Mouse (Mus musculus) adrenal gland, adult 18-20 months (tissue): ENCODE measurements at regions not wholly inside any gene's neighbourhood (a gene's known extent, or its start where the extent isn't known, plus 50 kb on each side); places are given as distances from the start of the nearest gene placed in this dataset.

Source experiments
- DNase-seq, 2 experiments: peaks; one replicate each; pipeline ENCODE4 v3.0.0; 2021 to 2022; ENCODE audit warnings: low spot score in 2 of 2

DNA sequence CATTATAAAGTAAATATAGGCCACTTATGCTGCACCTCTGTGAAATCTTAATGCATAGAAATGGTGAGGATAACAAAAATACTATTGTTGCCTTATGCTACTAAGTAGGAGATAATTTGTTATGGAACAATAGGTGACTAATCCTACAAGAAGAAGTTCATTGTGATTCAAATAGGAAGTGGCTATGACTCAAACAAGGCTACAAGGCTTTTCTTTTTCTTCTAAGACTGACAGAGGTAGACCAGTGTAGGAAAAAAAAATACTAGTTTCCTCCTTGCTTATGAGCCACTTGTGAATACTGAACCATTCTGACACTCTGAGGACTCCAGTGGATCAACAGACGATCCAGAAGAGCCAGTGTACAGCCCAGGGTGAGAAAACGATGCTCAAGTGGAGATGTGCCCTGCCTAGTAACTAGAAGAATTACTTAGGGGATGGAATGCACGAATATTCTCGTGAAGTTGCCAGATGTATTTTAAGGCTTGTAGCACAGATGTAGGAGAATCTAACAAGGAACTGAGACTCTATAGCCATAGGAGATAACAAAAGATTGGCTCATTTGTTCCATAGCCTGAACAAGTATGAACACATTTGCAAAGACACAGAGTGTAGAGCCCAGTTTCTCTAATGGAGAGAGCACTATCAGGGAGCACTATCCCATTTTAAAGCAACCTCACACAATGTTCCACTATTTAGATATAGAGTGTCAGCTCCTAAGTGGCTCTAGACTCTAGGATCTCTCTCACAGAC is 60.3 kb downstream of the Fzd1 start:
- DNase-seq = no peak

DNA sequence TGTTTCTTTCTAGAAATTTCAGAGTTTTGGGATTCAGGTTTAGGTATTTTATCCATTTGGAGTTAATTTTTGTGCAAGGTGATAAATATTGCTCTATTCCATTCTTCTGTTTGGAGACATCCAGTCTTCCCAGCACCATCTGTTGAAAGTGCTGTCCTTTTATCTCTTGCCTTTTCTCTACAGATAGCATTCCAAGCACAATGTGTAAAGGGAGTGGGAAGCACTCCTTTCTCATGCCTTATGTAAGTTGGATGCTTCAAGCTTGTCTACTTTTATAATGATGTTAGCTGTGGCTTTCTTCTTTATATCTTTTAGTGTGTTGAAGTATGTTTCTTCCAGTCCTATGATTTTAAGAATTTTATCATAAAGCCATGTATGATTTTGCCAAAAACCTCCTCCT is 61.1 kb downstream of the Fzd1 start:
- DNase-seq = no peak

DNA sequence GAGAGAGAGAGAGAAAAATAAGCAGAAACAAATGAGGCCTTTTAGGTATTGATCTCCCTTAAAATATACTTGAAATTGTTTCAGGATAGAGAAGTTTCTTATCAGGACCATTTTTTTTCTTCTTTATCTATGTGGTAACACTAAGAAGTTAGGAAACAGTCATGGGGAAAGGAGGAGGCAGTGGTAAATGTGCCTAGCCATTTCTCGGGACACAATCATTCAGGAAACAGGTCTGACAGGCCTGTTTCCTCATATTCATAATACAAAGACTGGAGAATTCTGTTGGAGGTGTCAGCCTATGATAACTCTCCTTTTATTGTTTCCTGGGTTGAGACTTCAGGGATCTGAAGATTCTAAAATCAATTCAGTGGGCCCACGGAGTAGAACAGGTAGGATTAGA is 68.7 kb downstream of the Fzd1 start:
- no peak for DNase-seq

DNA sequence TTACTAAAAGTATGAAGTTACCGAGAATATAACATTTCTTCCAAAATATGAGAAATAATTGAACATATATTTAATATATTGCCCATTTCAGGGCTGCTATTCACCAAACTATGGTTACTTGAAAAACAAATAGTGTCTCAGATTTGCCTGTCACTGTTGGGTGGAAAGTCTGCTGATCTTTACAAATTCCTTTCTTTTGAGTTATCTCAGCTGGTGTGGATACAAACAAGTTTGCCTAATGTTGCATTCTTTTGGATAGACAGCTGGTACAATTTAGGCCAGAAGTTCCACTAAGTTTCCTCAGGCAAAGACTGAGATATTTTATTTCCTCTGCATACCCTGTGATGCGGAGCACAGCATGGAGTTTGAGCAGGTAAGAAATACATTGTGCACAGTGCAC is 82.5 kb downstream of the Fzd1 start:
- DNase-seq = no peak

DNA sequence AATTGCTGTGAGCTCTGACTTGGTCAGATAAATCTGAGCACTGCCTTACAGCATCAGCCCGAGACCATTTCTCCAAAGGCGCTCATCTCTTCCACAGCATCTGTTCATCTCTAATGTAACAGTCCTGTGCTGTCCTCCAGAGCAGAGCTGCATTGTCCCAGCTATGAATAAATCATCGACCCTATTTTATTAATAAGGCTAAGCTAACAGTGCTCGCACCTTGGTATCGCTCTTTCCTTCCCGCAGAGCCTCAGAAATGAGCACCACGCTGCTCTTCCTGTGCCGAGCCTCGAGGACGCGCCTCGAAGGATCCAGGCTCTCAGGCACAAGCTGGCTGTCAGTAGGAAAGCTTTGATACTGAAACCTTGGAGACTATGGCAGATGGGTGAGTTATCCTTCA is 91.5 kb downstream of the Fzd1 start:
- DNase-seq = no peak

DNA sequence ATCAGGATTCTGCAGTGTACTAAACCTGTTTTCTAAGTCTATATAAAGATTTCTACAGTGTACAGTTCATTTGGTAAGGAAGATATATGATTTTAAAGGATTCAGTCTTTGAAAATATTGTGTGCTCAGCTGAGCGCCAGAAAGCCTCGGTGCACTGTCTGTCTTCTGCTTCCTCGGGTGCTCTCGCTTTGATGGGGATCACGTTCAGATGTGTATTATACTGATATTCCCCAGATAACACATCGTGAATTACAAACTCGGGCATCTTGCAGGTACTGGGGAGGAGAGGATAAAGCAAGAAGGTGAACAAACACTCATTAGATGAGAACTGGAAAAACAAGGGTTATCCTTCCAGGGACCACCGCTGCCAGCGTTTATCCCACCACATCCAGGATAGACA is 91.9 kb downstream of the Fzd1 start:
- no peak for DNase-seq

DNA sequence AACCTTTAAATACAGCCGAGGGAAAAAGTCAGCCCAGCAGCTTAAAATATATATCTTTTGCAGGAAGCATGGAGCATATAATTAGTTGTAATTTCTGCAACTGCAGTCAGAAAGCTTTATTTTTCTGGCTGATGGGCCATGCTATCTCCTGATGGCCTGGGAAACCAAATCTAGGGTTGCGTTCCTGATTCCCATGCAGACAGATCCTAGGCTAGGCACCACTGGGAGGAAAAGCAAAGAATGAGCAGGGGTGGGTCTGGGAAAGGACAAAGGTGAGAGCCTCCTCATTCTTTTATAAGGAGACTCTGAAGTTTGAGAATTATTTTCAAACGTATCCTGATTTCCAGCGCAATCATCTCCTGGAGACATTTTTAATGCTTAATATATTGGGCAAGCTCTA is 92.9 kb downstream of the Fzd1 start:
- DNase-seq = no peak

DNA sequence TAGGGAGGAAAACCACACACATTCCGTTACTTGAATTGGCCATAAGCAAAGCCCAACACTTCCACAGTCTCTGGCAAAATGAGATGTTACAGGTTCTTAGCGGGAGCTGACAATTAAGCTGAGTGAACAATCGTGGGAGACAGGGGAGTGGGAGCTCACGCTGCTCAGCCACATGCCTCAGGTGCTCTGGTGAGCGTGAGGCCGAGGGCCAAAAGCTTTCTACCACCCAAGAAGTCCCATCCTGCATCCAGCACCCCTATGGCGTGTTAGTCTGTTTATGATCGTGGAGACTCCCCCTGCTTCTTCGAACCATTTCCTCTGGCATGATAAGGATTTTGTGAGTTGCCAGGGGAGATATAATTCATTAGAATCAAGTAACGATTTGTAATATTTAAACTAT is 93.3 kb downstream of the Fzd1 start:
- no peak for DNase-seq

DNA sequence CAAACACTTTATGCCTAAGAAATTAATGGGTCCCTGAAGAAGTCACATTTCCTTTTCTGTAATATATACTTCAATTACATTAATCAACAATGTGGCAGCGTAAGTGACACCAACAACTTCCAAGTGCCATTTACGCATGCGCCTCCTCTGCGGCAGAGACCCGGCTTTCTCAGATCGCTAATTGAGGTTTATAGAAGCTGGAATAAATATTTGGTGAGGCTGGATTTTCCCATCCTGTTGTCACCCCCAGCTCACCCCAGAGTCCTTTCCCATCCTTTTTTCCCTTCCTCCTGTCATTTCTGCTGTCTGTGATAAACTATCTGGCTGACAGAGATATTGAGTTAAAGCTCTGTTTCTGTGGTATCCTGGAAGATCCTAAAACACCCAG is 95.6 kb downstream of the Fzd1 start:
- DNase-seq = no peak

DNA sequence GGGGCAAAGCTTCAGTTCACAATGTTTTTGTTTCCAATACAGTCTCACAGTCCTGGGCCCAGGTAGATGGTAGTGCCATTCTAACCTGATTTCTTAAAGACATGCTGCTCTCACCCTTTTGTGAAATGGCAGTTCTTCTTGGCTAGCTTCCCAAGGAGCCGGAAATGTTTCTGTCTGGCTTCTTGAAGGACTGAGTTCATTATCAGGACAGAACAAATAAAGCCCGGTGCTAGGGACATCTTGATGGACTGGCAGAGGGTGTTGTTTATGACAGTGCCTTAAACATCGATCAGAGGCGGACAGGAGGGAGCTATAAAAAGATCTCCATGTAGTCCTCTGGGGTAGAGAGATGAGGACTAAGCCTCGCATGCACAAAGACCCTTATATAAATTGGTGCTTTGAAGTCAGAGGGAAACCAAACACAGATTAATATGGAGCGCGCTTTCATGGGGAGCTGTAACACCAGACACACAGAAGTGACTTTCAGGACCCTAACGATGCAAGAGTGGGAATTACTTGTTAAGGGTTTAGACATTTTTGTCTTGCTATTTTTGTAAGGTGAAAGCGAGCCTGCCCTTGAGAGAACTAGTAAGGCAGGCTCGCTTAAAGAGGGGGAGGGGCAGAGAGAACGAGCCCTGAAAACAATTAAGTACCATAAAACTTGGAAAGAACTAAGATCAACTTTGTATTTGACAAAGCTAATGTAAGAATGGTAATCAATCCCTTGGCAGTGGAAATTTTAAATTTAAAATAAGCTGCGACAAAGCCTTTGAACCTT is 96.2 kb downstream of the Fzd1 start:
- no peak for DNase-seq

DNA sequence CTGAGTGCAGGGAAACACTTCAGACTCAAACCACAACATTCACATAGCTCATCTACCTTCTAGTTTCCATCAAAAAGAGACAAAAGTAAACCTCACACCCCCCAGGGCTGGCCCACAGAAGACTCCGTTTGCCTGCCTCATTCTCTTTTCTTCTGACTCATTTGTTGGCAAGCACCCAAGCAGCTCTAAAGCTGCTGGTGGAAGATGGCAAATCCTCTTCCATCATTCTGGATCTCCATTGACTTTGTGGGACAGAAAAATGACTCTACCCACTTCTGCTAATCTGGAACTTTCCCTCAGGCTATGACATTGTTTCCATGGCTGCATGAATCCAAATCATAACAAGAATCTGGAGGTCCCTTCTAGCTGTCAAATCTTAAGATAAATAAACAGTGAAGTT is 99.9 kb downstream of the Fzd1 start:
- DNase-seq = no peak

DNA sequence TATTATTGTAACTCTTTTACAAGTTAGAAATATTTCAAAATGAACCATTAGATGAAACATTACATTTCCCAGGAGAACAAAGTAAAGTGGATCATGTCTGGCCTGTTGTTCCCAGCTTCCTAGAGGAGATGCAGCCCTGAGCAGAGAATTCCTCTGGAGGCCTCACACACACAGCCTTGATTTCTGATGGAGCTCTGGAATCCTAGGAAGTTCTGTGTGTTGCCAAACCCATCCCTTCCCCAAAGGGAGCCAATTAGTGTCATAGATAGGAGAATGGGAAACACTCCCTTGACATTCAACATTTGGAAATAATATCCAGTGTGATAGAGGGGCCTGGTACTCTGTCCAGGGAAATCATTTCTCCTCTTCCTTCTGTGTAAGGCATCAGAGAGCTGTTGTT is 103.6 kb downstream of the Fzd1 start:
- no peak for DNase-seq

DNA sequence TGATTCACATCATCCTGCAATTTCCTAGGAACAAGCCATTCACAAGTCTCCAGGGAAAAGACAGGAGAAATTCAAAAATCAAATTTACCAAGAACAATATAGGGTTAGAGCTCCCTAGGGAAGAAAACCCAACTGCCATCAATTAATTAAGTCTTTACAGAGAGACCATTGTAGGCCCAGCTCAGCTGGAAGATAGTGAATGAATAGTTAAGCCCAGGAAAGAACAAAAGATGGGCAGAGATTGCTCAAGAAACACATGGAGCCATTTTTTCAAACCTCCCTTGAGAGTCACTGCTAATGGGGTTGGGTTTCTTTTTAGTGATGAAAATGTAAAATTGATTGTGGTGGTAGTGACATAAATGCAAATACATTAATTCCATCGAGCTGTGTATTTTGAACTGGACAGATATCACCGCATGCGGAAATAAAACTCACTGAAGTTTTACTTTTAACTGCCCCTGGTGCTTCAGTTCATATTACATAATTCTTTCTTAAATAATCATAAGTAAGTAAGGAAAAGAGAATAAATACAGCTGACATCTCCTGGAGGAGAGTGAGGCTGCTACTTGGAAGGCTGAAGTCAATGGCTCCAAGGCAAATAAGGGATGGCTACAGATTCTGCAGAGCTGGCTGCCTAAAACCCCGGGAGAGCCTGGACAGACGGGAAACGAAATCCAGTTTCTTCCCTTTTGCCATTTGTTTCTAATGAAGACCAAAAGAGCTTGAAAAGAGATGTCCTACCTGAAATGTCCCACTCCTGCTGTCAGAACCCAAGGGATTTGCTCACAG is 106.5 kb downstream of the Fzd1 start:
- DNase-seq = no peak

DNA sequence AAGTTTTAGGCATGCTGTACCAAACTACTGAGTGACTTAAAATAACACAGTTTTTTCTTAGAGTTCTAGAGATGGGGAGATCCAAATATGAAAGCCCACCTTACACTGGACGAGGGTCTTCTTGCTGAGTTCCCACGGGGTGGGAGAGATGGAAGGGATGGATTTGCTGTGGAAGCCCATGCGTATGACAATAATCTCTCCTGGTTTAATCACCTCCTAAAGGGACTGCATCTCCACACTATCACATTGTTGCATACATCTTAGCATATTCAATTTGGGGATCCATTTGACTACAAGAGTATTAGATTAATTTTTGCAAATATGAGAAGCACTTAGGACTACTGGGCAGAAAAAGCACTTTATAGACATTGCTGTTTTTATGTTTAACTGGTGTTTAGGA is 107.1 kb downstream of the Fzd1 start:
- no peak for DNase-seq

DNA sequence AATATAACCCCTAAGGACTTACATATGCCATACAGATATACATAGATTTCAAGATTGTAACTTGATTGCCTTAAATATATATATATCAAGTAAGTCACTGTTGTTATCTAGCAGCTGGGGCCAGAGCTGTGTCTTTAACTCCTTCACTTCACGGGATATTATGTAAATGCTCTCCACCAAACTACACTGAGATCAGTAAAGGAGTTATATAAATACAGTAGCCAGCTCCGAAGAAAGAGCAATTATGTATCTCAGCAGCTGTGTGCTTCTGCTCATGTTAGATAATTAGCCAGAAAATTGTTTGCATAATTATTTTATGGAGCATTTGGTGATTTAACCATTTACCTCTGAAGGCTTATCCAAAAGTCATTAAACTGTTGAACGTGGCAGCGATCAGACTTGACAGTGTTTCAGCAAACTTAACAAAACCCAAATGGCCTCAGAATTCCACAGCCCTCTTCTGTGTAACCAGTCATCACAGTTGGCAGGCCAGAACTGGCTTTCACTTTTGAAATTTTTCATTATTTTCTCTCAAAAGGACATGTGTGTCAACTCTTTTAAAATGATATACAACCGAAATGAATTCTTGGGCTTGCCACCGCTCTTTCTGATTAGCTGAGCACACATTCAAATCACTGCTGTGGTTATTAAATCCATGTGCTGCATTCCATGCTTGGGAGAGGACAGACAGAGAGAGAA is 107.8 kb downstream of the Fzd1 start:
- DNase-seq = no peak

DNA sequence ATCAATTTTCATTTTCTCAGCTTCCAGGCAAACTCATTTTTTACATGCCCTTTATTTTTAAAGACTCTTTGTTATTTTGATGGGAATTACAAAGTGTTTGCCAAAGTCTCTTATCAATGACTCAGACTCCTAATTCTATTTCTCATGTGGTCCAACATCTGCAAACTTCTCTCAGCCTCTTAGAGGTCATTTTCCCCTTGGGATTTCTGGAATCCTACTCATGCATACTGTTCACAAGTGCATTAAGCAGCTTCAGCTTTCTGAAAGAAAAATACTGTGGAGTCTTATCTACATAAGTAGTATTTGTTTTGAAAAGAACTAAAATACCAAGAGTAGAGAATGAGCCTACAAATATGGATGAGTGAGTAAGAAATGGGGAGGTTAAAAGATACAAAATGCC is 116.8 kb downstream of the Fzd1 start:
- no peak for DNase-seq

DNA sequence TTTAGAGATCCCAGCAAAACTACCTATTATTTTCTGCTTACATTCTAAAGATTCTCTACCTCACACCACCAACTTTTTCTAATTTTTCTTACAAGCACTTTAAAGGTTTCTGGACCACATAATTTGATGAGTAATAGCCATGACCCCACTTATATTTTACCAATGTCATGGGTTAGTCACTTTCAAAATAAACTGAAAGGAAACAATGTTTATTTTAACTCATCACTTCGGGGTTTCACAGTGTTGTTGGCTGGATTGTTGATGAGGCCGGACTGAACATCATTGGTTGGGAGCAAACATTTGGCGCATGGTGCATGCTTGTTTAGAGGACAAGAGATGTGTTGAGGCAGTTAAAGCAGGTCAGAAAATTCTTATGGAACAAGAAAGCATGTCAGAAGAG is 124.1 kb downstream of the Fzd1 start:
- no peak for DNase-seq

DNA sequence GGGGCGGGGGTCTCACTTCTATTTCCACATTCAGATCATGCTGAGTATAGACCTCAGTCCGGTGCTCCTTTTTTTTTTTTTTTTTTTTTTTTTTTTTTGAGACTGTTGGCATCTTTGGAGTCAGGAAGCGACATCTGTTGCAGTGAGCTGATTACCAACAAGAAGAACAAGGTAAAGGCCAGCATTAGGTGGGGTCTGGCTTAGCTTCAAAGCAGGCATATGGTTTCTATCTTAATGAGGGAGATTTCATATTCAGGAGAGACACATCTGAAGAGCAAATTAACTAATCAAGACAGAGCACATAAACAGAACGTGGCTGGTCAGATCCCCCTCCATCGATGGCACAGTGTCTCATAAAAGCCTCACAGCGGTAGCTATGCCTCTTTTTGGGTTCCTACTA is 132.6 kb downstream of the Fzd1 start:
- DNase-seq = no peak

DNA sequence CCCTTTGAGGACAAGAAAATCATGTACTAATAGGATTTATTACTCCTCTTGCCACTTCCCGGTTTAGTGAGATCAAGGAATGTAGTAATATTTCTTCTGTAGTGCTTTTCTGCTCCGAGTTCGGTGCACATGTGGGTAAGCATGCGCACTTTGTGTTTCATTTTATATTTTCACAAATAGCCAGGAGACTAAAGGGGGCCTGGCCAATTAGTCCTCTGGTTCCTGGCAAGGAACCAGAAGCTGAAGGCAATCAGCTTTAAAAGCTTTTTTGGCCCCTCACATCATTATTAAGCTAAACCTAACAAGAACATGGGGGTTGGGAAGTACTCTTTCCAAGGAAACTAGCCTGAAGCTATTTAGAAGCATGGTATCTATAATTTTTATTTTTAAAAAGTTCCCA is 134.2 kb downstream of the Fzd1 start:
- DNase-seq = no peak

DNA sequence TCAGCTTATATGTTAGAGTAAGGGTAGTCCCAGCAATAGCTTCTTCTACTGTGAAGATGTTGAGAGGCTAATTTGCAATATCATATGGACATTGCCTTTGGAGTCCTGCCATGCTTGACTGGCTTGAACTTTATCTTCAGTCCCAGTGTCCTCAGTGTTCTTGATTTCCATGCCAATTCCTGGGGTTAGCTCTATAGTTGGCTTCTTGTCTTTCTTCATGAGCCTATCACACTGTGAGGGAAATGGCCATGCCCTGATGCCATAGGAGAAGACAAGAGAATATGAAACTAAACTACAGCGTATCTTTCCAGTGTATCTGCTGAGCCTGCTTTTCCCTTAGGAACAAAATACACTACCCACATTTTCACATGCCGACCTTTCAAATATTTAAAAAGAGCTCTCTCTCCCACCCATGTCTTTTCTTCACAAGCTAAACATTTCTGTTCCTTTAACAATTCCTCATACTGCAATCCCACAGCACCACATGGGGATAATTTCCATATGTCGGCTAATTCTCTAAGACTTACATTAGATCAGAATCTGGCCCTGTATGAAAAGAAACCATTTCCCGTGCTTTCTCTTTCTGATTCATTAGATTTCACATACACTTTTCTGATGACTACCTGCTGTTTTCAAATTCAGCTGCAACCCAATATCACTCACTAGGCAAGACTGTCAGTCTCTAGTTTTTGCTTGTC is 137.2 kb downstream of the Fzd1 start:
- no peak for DNase-seq

DNA sequence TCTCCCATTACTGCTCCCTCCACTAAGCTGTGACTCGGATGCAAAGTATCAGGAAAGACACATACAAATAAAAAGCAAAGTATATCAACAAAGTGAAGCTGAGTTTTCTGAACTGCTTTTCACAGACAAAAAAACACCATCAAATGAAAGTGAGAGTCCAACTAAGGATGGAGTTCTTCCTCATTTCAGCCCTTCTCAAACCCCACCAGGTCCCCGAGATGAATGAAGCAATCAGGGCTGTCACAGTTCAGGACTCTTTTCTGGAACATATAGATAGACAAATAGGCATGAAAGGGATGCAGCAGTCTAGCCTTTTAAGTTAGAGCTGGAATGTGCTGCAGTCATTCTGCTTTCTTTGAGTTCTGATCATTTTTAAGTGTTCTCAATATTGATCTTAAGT is 142.6 kb downstream of the Fzd1 start:
- no peak for DNase-seq
